Mouse (Mus musculus) neural tube, embryonic 11.5 days (tissue): ENCODE data around the gene Csad. TPM values are rescaled to one million over a fixed set of nuclear protein-coding genes. Genes with fewer than 3 reads are reported as not detected.
A peak's percentile ranks its signal among the peaks of the same experiment; 100 is the strongest.

ENCODE experiments used
- ATAC-seq: fragments of 200-750 bp; cut with Nextera tagmentation; 2 replicates; pipeline ENCODE4 v1.8.0; 2017; ENCODE audit warnings: moderate number of reproducible peaks, mild to moderate bottlenecking, moderate TSS enrichment, moderate library complexity; ENCODE audit not compliant: insufficient read depth, low FRiP score, low TSS enrichment
- DNase-seq: peaks from one replicate; pipeline ENCODE4 v3.0.0-alpha.2; 2015; ENCODE audit warnings: low spot score
- H3K27ac ChIP-seq: fragments of 300-500 bp; sonication (generic); 2 replicates; pipeline ENCODE4 v1.5.1; 2014; ENCODE audit warnings: low read depth, mild to moderate bottlenecking, low read length
- H3K27me3 ChIP-seq: fragments of 300-500 bp; sonication (generic); 2 replicates; pipeline ENCODE4 v1.6.1; 2014; ENCODE audit warnings: mild to moderate bottlenecking, low read length, mixed read lengths; ENCODE audit not compliant: control insufficient read depth, insufficient read depth
- H3K36me3 ChIP-seq: fragments of 300-500 bp; sonication (generic); 2 replicates; pipeline ENCODE4 v1.6.1; 2014; ENCODE audit warnings: mild to moderate bottlenecking, low read length, moderate library complexity, mixed read lengths; ENCODE audit not compliant: control insufficient read depth, insufficient read depth
- H3K4me1 ChIP-seq: fragments of 300-500 bp; sonication (generic); 2 replicates; pipeline ENCODE4 v1.6.1; 2014; ENCODE audit warnings: low read length, mixed read lengths; ENCODE audit not compliant: control insufficient read depth, insufficient read depth
- H3K4me2 ChIP-seq: fragments of 300-500 bp; sonication (generic); 2 replicates; pipeline ENCODE4 v1.6.1; 2014; ENCODE audit warnings: low read depth, mild to moderate bottlenecking, moderate library complexity
- H3K4me3 ChIP-seq: fragments of 300-500 bp; sonication (generic); 2 replicates; pipeline ENCODE4 v1.5.1; 2014; ENCODE audit warnings: low read depth, low read length
- H3K9ac ChIP-seq: fragments of 300-500 bp; sonication (generic); 2 replicates; pipeline ENCODE4 v1.6.1; 2014; ENCODE audit warnings: mild to moderate bottlenecking, low read length
- H3K9me3 ChIP-seq: fragments of 300-500 bp; sonication (generic); 2 replicates; pipeline ENCODE4 v1.6.1; 2016; ENCODE audit warnings: low read length; ENCODE audit not compliant: control insufficient read depth
- WGBS: fragments of 180-500 bp; shearing (Covaris S2); extraction: QIAGEN DNeasy Blood & Tissue Kit; methylation state at CpG from one replicate; pipeline ENCODE4 v1.1.7; 2014; 5-methylcytosine and 5-hydroxymethylcytosine counted together
- polyA plus RNA-seq: library from polyadenylated mRNA; unstranded; fragments of >200 nt; fragmentation: Nextera tagmentation; extraction: Ambion mirVana; gene quantifications from 2 replicates; pipeline ENCODE4 v1.2.1, GENCODE M21; 2014

Csad gene
- polyA plus RNA-seq, 1 experiment from 2014 or later, result 32.8 TPM

DNA sequence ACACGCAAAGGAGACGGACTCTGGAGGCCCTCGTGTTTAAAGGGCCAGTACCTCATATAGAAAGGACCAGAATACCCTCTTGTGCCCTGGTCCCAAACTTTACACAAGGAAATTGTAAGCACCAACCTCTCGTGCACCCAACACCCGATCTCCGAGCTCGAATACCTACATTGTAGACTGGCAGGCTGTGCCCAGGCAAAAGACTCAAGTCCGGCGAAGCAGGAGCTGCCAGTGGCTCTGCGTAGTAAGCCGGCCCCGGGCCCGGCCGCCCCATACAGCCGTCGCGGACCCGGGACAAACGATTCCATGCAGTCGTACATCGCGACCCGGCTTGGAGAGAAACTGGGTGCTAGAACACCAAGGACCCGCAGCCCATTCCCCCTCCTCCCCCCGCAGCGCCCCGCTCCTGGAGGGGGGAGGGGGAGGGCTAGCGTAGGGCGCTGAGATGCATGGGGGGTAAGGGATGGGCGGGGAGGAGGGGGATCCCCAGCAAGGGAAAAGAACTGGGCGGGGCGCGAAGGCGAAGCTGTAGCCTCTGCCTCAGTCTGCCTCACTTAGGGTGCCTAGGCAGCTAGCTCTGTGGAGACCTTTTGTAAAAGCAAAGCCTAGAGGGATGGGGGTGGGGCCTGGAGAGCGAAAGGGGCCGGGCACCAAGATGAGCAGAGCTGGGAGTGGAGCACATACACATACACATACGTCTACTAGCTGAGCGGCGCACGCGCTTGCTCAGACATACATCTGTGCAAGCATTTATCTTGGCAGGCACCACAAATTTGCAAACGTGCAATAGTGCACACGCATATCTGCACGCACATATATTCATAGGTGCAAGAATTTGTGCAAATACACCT, 41.6 kb upstream of the Csad start:
- H3K27me3 ChIP-seq, result peaks cover 17% of the 10 kb centered on the region
- peak overlapping the region; percentile 65 for H3K9ac ChIP-seq
- no peaks in the 10 kb centered on the region for H3K36me3 ChIP-seq
- ATAC-seq, result peak; percentile 66
- peak overlapping the region; percentile 47 for H3K27ac ChIP-seq
- peak overlapping the region; percentile 82 for H3K4me2 ChIP-seq
- DNase-seq, result peak; percentile 78
- WGBS, result under 1% methylated on average over 40 of the region's 44 CpGs
- peak overlapping the region; percentile 56 for H3K4me3 ChIP-seq
- no peaks in the 10 kb centered on the region for H3K9me3 ChIP-seq
- H3K4me1 ChIP-seq, result peaks cover 39% of the 10 kb centered on the region

DNA sequence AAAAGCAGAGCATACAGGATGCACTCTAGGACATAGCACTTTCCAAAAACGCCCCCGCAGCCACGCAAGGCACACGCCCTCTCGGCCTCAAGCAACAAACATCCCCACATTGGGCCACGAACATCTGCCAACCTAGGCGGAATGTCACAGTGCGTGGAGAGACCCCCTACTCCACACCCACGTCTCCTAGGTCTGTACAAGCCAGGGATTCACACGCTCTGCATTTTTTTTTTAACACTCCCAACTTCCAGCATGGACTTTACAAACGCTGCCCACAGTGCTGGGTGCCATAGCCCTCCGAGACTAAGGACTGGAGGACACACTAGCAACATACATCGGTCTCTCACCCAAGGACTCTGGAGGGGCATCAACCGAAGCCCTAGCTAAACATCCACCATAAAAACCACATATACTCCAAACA, 40.9 kb upstream of the Csad start:
- peak overlapping the region; percentile 82 for H3K4me2 ChIP-seq
- H3K27ac ChIP-seq, result no peak overlapping the region
- peaks cover 17% of the 10 kb centered on the region for H3K27me3 ChIP-seq
- WGBS, result 3% methylated on average over 14 of the region's 14 CpGs
- DNase-seq (no peak), ATAC-seq (no peak)
- no peaks in the 10 kb centered on the region for H3K9me3 ChIP-seq
- H3K36me3 ChIP-seq, result no peaks in the 10 kb centered on the region
- peaks cover 39% of the 10 kb centered on the region for H3K4me1 ChIP-seq
- H3K9ac ChIP-seq, result no peak overlapping the region
- peak overlapping the region; percentile 56 for H3K4me3 ChIP-seq

GRCm38 (mm10) chr15:102244306-102245191, 40.0 kb upstream of the Csad start:
- Histone ChIP-seq H3K36me3 (no peaks in the 10 kb centered on the region), H3K4me1 (peaks cover 32% of the 10 kb centered on the region), H3K27me3 (peaks cover 17% of the 10 kb centered on the region), H3K9me3 (no peaks in the 10 kb centered on the region), H3K4me2 (peak overlapping the region; percentile 82), H3K27ac (no peak overlapping the region), H3K9ac (no peak overlapping the region), H3K4me3 (peak overlapping the region; percentile 56)
- DNase-seq (no peak), ATAC-seq (no peak)
- 6% methylated on average over 18 of the region's 19 CpGs for WGBS

- Histone ChIP-seq H3K27me3 (peaks cover 17% of the 10 kb centered on the region), H3K4me3 (0 out of 2 replicates have a peak overlapping the region, but pooled peaks have one; percentile 8), H3K9me3 (no peaks in the 10 kb centered on the region), H3K36me3 (no peaks in the 10 kb centered on the region), H3K9ac (no peak overlapping the region; the same call in 1 of the 2 replicates), H3K4me1 (peaks cover 25% of the 10 kb centered on the region), H3K27ac (no peak overlapping the region), H3K4me2 (peak overlapping the region; percentile 34)
- ATAC-seq (no peak), DNase-seq (no peak)
- WGBS, result 9% methylated on average over 22 of the region's 22 CpGs
Observed at GRCm38 (mm10) chr15:102243229-102244190, 39.0 kb upstream of the Csad start.

DNA sequence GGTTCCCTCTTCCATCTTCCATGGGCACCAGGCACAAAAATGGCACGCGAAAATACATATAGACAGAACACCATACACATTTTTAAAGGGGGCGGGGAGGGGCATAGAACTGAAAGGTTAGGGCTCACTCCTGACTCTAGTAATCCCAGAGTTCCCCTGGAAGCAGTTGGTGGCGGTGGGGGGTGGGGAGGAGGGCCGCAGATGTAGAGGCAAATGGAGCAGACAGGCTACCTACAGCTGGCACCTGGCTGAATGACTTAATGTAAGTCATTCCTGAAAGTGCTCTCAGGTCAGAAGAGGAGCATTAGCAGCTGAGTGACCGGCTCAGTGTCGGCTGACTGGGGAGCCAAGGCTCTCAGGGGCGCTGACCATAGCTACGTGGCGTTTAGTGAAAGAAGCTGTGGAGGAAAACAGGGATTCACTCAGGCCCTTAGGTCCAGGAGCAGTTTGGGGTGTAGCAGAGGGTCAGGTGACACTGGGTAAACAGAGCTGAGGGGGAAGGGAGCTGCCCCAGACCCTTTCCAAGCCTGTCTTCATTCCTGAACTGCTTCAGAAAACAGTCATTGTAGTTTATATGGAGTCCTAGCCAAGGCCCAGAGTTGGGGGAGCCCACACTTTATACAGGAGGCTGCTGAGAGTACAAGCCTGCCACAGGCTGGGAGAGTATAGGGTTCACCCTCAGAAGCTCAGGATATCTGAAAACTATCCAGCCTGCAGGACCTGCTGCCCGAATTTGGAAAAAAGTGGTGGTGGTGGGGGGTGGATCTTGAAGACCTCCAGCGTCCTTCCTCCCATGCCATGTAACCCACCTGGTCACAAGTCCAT, 38.1 kb upstream of the Csad start:
- no peak overlapping the region for H3K27ac ChIP-seq
- no peaks in the 10 kb centered on the region for H3K9me3 ChIP-seq
- DNase-seq (no peak), ATAC-seq (no peak)
- H3K9ac ChIP-seq, result no peak overlapping the region
- H3K4me2 ChIP-seq, result no peak overlapping the region
- peaks cover 17% of the 10 kb centered on the region for H3K27me3 ChIP-seq
- H3K4me1 ChIP-seq, result peaks cover 22% of the 10 kb centered on the region
- H3K4me3 ChIP-seq, result no peak overlapping the region
- H3K36me3 ChIP-seq, result no peaks in the 10 kb centered on the region
- WGBS, result 23% methylated on average over 12 of the region's 12 CpGs

DNA sequence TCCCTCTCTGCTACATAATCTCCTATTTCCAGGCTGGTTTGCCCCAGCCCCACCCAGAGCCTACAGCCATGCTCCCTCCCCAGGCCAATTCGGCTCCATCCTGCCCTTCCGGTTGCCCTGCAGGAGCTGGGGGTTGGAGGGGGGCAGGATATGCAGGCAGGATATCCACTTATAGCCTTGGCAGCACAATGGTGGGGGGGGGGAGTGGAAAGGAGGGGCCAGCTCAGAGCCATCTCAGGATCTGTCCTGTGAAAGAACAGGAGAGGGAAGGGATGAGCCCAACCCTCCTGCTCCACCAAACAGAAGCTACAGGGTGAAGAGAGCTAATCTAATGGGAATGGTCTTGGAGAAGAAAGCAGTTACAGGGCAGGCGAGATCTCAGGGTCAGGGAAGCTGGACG, 36.1 kb upstream of the Csad start:
- Histone ChIP-seq H3K27ac (no peak overlapping the region), H3K9me3 (no peaks in the 10 kb centered on the region), H3K27me3 (peaks cover 17% of the 10 kb centered on the region), H3K4me3 (no peak overlapping the region), H3K36me3 (no peaks in the 10 kb centered on the region), H3K4me1 (peaks cover 22% of the 10 kb centered on the region), H3K4me2 (no peak overlapping the region), H3K9ac (no peak overlapping the region)
- DNase-seq, result no peak
- no peak for ATAC-seq
- 89% methylated on average over 4 of the region's 4 CpGs for WGBS

DNA sequence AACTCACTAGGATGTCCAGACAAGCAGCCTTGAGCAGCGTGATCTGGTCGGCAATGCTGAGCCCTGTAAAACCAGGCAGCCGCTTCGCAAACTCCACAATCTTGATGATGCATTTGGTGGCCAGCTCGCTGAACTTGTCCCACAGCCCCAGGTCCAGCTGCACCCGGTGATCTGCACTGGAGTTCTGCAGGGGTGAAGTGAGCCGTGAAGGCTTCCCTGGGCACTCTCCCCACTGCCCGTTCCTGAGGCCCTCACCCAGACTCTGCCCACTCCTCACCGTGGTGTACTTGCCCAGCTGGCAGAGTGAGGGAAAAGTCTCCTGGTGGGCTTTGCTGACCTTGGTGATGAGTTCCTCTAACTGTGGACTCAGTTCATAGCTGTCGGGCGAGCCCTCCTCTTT, 35.3 kb upstream of the Csad start:
- no peaks in the 10 kb centered on the region for H3K36me3 ChIP-seq
- H3K27me3 ChIP-seq, result peaks cover 9% of the 10 kb centered on the region; the same call in 1 of the 2 replicates
- WGBS, result 82% methylated on average over 11 of the region's 11 CpGs
- no peak overlapping the region for H3K27ac ChIP-seq
- no peak overlapping the region for H3K4me2 ChIP-seq
- DNase-seq (no peak), ATAC-seq (no peak)
- H3K9me3 ChIP-seq, result no peaks in the 10 kb centered on the region
- H3K4me3 ChIP-seq, result no peak overlapping the region
- peaks cover 16% of the 10 kb centered on the region for H3K4me1 ChIP-seq
- H3K9ac ChIP-seq, result no peak overlapping the region
